Mouse (Mus musculus) stomach, postnatal 0 days (tissue): ENCODE results near the gene Cltb. TPM values are rescaled to one million over a fixed set of nuclear protein-coding genes. Genes with fewer than 3 reads are reported as not detected.

Source experiments
- ATAC-seq: fragments of 200-750 bp; cut with Nextera tagmentation; 2 replicates; pipeline ENCODE4 v1.8.0; 2017; ENCODE audit not compliant: low FRiP score, low TSS enrichment
- DNase-seq: peaks from one replicate; pipeline ENCODE4 v3.0.0-alpha.2; 2016; ENCODE audit warnings: low spot score
- H3K27ac ChIP-seq: fragments of 300-500 bp; sonication (generic); replicated peaks from 2 replicates; pipeline ENCODE4 v1.5.1; 2014; ENCODE audit warnings: mild to moderate bottlenecking, control low read depth
- H3K27me3 ChIP-seq: fragments of 300-500 bp; sonication (generic); 2 replicates; pipeline ENCODE4 v1.6.1; 2014; ENCODE audit warnings: low read length; ENCODE audit not compliant: control insufficient read depth, insufficient read depth
- H3K36me3 ChIP-seq: fragments of 300-500 bp; sonication (generic); 2 replicates; pipeline ENCODE4 v1.6.1; 2014; ENCODE audit warnings: low read length, mixed read lengths; ENCODE audit not compliant: control insufficient read depth, insufficient read depth
- H3K4me1 ChIP-seq: fragments of 300-500 bp; sonication (generic); replicated peaks from 2 replicates; pipeline ENCODE4 v1.6.1; 2014; ENCODE audit warnings: antibody characterized with exemption; ENCODE audit not compliant: control insufficient read depth, insufficient read depth
- H3K4me2 ChIP-seq: fragments of 300-500 bp; sonication (generic); replicated peaks from 2 replicates; pipeline ENCODE4 v1.6.1; 2014; ENCODE audit warnings: low read depth, mild to moderate bottlenecking, control low read depth, moderate library complexity
- H3K4me3 ChIP-seq: fragments of 300-500 bp; sonication (generic); 2 replicates; pipeline ENCODE4 v1.5.1; 2014; ENCODE audit warnings: low read depth, low read length, control low read depth
- H3K9ac ChIP-seq: fragments of 300-500 bp; sonication (generic); 2 replicates; pipeline ENCODE4 v1.6.1; 2014; ENCODE audit warnings: mild to moderate bottlenecking, low read length, control low read depth, mixed read lengths
- H3K9me3 ChIP-seq: fragments of 300-500 bp; sonication (generic); 2 replicates; pipeline ENCODE4 v1.6.1; 2016; ENCODE audit warnings: low read length; ENCODE audit not compliant: control insufficient read depth
- CTCF ChIP-seq: IDR thresholded peaks from 2 replicates; pipeline ENCODE4 v1.5.1; 2016; ENCODE audit warnings: antibody characterized with exemption, low read depth, mild to moderate bottlenecking, moderate library complexity
- EP300 ChIP-seq: optimal IDR thresholded peaks from 2 replicates; pipeline ENCODE3; 2016; ENCODE audit warnings: antibody characterized with exemption
- WGBS: fragments of 180-500 bp; shearing (Covaris S2); extraction: QIAGEN DNeasy Blood & Tissue Kit; methylation state at CpG from one replicate; pipeline ENCODE4 v1.1.7; 2014; 5-methylcytosine and 5-hydroxymethylcytosine counted together
- microRNA-seq: library from miRNA; unstranded; fragments of <30 nt; microRNA quantifications from one replicate; pipeline ENCODE4, GENCODE M21; 2016
- polyA plus RNA-seq: library from polyadenylated mRNA; unstranded; fragments of >200 nt; fragmentation: Nextera tagmentation; extraction: Ambion mirVana; gene quantifications from 2 replicates; pipeline ENCODE4 v1.2.1, GENCODE M21; 2015

Gene Cltb
- polyA plus RNA-seq, 1 experiment from 2014 or later: 160 TPM

DNA sequence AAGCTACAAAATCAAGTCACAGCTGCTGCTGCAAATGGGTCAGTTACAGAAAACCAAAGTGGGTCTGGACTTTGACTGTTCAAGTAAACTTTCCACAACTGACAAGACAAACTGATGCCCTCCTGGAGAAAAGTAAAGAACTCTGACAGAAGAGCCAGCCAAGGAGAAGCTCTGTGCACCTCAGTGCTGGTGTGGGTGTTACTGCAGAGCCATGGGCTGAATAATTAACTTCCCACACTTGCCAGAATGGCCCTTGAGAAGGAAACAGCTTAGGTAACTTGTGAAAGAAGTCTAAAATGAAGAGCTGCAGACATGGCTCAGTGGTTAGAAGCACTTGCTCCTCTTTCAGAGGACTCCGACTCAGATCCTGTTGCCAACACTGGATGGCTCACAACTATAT, 53.5 kb downstream of the Cltb start:
- no peak for DNase-seq
- Histone ChIP-seq H3K4me2 (no peak overlapping the region), H3K27me3 (no peaks in the 10 kb centered on the region), H3K9ac (no peak overlapping the region), H3K4me3 (no peak overlapping the region), H3K27ac (no peak overlapping the region), H3K9me3 (no peaks in the 10 kb centered on the region), H3K4me1 (no peaks in the 10 kb centered on the region), H3K36me3 (peaks cover 41% of the 10 kb centered on the region)
- ATAC-seq: no peak
- no peak for TF ChIP-seq CTCF
- TF ChIP-seq EP300: no peak
- WGBS: 96% methylated on average over 1 of the region's 1 CpGs

DNA sequence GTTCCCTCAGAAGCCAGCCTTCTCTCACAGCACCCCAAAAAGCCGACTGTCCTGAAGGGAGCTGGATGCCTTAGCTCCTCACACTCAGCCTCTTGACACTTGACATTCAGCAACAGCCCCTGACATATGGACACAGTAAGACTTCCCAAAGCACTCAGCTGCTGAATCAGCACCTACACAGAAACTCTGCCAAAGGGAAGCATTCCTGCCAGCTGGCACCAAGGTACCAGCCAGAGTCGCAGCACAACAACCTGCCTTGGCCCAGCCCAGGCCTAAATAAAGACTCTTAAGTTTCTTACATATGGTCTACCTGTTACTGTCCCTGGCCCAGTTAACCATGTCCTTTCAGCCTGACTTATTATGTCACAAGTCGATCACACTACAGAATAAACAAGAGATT, 54.3 kb downstream of the Cltb start:
- Histone ChIP-seq H3K27ac (no peak overlapping the region), H3K4me2 (no peak overlapping the region), H3K27me3 (no peaks in the 10 kb centered on the region), H3K4me1 (no peaks in the 10 kb centered on the region), H3K4me3 (no peak overlapping the region), H3K9ac (no peak overlapping the region), H3K9me3 (no peaks in the 10 kb centered on the region), H3K36me3 (peaks cover 41% of the 10 kb centered on the region)
- ATAC-seq (no peak), DNase-seq (no peak)
- TF ChIP-seq EP300 (no peak), CTCF (no peak)
- WGBS: 89% methylated on average over 3 of the region's 3 CpGs

DNA sequence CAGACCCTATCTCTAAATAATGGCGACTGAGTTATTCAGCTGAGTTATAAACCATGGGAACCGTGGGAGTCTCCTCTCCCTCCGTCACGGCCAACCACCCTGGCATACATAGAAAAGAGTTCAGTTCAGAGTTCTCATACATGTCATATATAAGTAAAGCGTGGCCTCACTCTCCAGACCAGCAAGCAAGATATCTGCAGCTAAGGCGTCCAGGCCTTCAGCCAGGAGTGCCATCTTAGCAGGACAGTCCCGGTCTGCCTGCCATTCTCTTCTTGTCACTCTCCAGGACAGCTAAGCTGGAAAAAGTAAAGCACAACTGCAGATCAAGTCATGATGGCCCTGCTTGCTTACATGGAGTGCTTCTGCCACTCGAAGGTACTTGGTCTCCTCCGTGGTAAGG, 55.0 kb downstream of the Cltb start:
- Histone ChIP-seq H3K4me1 (no peaks in the 10 kb centered on the region), H3K36me3 (peaks cover 46% of the 10 kb centered on the region), H3K4me2 (no peak overlapping the region), H3K27me3 (no peaks in the 10 kb centered on the region), H3K9ac (no peak overlapping the region), H3K27ac (no peak overlapping the region), H3K4me3 (no peak overlapping the region), H3K9me3 (no peaks in the 10 kb centered on the region)
- 92% methylated on average over 9 of the region's 9 CpGs for WGBS
- no peak for DNase-seq
- TF ChIP-seq EP300: no peak
- no peak for TF ChIP-seq CTCF
- ATAC-seq: no peak

DNA sequence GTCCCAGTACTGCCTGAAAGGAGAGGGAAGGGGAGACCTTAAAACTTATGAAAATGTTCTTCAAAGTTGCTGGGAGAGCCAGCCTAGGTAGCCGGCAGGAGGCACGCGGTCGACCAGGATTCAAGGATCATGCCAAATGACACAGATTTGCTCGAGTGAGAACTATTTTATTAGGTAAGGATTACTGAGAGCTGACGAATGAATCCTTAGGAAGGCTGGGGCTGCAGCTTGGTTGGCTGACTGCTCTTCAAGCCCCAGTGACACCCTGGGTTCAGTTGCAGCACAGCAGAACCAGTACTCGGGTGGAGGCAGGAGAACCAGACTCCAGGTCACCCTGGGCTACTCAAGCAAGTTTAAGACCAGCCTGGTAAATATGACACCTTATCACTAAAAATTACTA, 63.1 kb downstream of the Cltb start:
- no peak overlapping the region for H3K9ac ChIP-seq
- no peaks in the 10 kb centered on the region for H3K4me1 ChIP-seq
- H3K27me3 ChIP-seq: no peaks in the 10 kb centered on the region
- no peak for ATAC-seq
- no peak for TF ChIP-seq CTCF
- TF ChIP-seq EP300: no peak
- H3K4me3 ChIP-seq: no peak overlapping the region
- DNase-seq: no peak
- peaks cover 17% of the 10 kb centered on the region for H3K36me3 ChIP-seq
- H3K4me2 ChIP-seq: no peak overlapping the region
- H3K9me3 ChIP-seq: no peaks in the 10 kb centered on the region
- no peak overlapping the region for H3K27ac ChIP-seq
- WGBS: 76% methylated on average over 7 of the region's 7 CpGs

Small RNA genes lying within 50 kb of the gene (microRNA-seq; reads per million reads assigned to microRNA genes)
- gene Gm24195: not detected

Other genes starting within 250 kb of the Cltb start
- 1.8 and 1.9 TPM in 2 replicates for gene Cplx2, start 240.0 kb downstream of the Cltb start, polyA plus RNA-seq
- gene Thoc3, start 142.5 kb downstream of the Cltb start, polyA plus RNA-seq: 50.0 and 52.4 TPM in 2 replicates
- 2.6 and 2.8 TPM in 2 replicates for gene Simc1, start 107.6 kb downstream of the Cltb start, polyA plus RNA-seq
- 87.0 and 96.8 TPM in 2 replicates for gene 4833439L19Rik, start 45.9 kb downstream of the Cltb start, polyA plus RNA-seq
- gene Arl10, start 36.3 kb downstream of the Cltb start, polyA plus RNA-seq: 13.3 and 14.4 TPM in 2 replicates
- gene Nop16, start 21.3 kb downstream of the Cltb start, polyA plus RNA-seq: 51.2 and 53.5 TPM in 2 replicates
- 282 and 289 TPM in 2 replicates for gene Higd2a, start 21.1 kb downstream of the Cltb start, polyA plus RNA-seq
- gene Faf2, start 10.4 kb upstream of the Cltb start, polyA plus RNA-seq: 46.4 and 50.6 TPM in 2 replicates
- gene Rnf44, start 82.6 kb upstream of the Cltb start, polyA plus RNA-seq: 44.6 and 49.6 TPM in 2 replicates
- gene Cdhr2, start 90.1 kb upstream of the Cltb start, polyA plus RNA-seq: 1.8 and 3.1 TPM in 2 replicates
- 0.27 and 0.31 TPM in 2 replicates for gene Gprin1, start 138.5 kb upstream of the Cltb start, polyA plus RNA-seq
- gene Sncb, start 155.3 kb upstream of the Cltb start, polyA plus RNA-seq: 0.29 and 0.61 TPM in 2 replicates
- gene Eif4e1b, start 172.7 kb upstream of the Cltb start, polyA plus RNA-seq: not detected in 2 replicates
- gene Tspan17, start 178.0 kb upstream of the Cltb start, polyA plus RNA-seq: 15.4 and 16.8 TPM in 2 replicates